Mouse (Mus musculus) MEL (cell line): ENCODE data around the gene Gstp1. TPM values are rescaled to one million over a fixed set of nuclear protein-coding genes. Genes with fewer than 3 reads are reported as not detected.
A peak's percentile ranks its signal among the peaks of the same experiment; 100 is the strongest.
"Not testable (repeated sequence)": the region's sequence is repeated elsewhere in the genome, so short reads cannot be mapped to it uniquely, and the experiment has no call there.

Source experiments
- DNase-seq: peaks from one replicate; pipeline ENCODE4 v3.0.0; 2011; ENCODE audit warnings: low read depth, low spot score
- H3K27ac ChIP-seq: 2 replicates; pipeline ENCODE4 v1.5.1; 2012; ENCODE audit warnings: low read depth, mild to moderate bottlenecking, control low read depth, low read length, moderate library complexity; ENCODE audit not compliant: control insufficient read depth
- H3K27me3 ChIP-seq, 2 experiments: fragments of 150-350 bp in 1 of 2; sonication (generic) in 1 of 2; 2 replicates each; pipeline ENCODE4 v1.6.1; 2012; ENCODE audit warnings: low read length in 2 of 2, mild to moderate bottlenecking in 2 of 2, improper control_type of control experiment in 1 of 2, moderate library complexity in 1 of 2; ENCODE audit not compliant: insufficient read depth in 2 of 2, control insufficient read depth in 1 of 2
- H3K36me3 ChIP-seq, 2 experiments: 2 replicates each; pipeline ENCODE4 v1.6.1; 2012 to 2014; ENCODE audit warnings: low read length in 2 of 2, improper control_type of control experiment in 1 of 2, inconsistent platforms in 1 of 2, mild to moderate bottlenecking in 1 of 2; ENCODE audit not compliant: insufficient read depth in 2 of 2, control insufficient read depth in 1 of 2
- H3K4me1 ChIP-seq, 2 experiments: fragments of 150-350 bp in 1 of 2; sonication (generic) in 1 of 2; 2 replicates each; pipeline ENCODE4 v1.6.1; 2012; ENCODE audit warnings: low read length in 2 of 2, improper control_type of control experiment in 1 of 2, mild to moderate bottlenecking in 1 of 2; ENCODE audit not compliant: insufficient read depth in 2 of 2, control insufficient read depth in 1 of 2
- H3K4me3 ChIP-seq, 2 experiments: fragments of 150-350 bp in 1 of 2; sonication (generic) in 1 of 2; 2 replicates each; pipeline ENCODE4 v1.5.1; 2012; ENCODE audit warnings: low read depth in 2 of 2, low read length in 2 of 2, mild to moderate bottlenecking in 2 of 2, moderate library complexity in 2 of 2, control low read depth in 1 of 2, improper control_type of control experiment in 1 of 2; ENCODE audit not compliant: control insufficient read depth in 1 of 2, insufficient read depth in 1 of 2
- H3K79me2 ChIP-seq: 2 replicates; pipeline ENCODE4 v1.6.1; 2012; ENCODE audit warnings: mild to moderate bottlenecking, low read length, moderate library complexity; ENCODE audit not compliant: control insufficient read depth, poor library complexity, insufficient read depth
- H3K9ac ChIP-seq: 2 replicates; pipeline ENCODE4 v1.6.1; 2012; ENCODE audit warnings: low read depth, mild to moderate bottlenecking, control low read depth, low read length, moderate library complexity; ENCODE audit not compliant: control insufficient read depth, poor library complexity, severe bottlenecking
- H3K9me3 ChIP-seq: fragments of 150-350 bp; sonication (generic); replicated peaks from 2 replicates; pipeline ENCODE4 v1.6.1; 2012; ENCODE audit warnings: mild to moderate bottlenecking, low read length, improper control_type of control experiment, moderate library complexity; ENCODE audit not compliant: insufficient read depth
- CHD1 ChIP-seq: IDR thresholded peaks from 2 replicates; pipeline ENCODE4 v1.6.1; 2012; ENCODE audit warnings: low read depth, mild to moderate bottlenecking, inconsistent platforms, low read length, improper control_type of control experiment
- CHD2 ChIP-seq: IDR thresholded peaks from 2 replicates; pipeline ENCODE4 v1.6.1; 2011; ENCODE audit warnings: low read length, improper control_type of control experiment
- CTCF ChIP-seq, 3 experiments: IDR thresholded peaks in 2 of 3; conservative IDR thresholded peaks in 1 of 3; 2 replicates each; pipeline ENCODE4 v1.5.1; 2011 to 2012; ENCODE audit warnings: low read length in 3 of 3, low read depth in 2 of 3, mild to moderate bottlenecking in 2 of 3, improper control_type of control experiment in 1 of 3, inconsistent platforms in 1 of 3, mixed read lengths in 1 of 3, moderate library complexity in 1 of 3; ENCODE audit not compliant: control insufficient read depth in 1 of 3, insufficient read depth in 1 of 3, poor library complexity in 1 of 3, severe bottlenecking in 1 of 3
- E2F4 ChIP-seq: IDR thresholded peaks from 2 replicates; pipeline ENCODE4 v1.6.1; 2011; ENCODE audit warnings: low read depth, low read length, improper control_type of control experiment, borderline replicate concordance
- ELF1 ChIP-seq: IDR thresholded peaks from 2 replicates; pipeline ENCODE4 v1.6.1; 2014; ENCODE audit warnings: low read depth, mild to moderate bottlenecking, inconsistent platforms, low read length, improper control_type of control experiment, moderate library complexity
- EP300 ChIP-seq, 2 experiments: IDR thresholded peaks; 2 replicates each; pipeline ENCODE4 v1.6.1; 2011; ENCODE audit warnings: improper control_type of control experiment in 2 of 2, low read length in 2 of 2, low read depth in 1 of 2, mild to moderate bottlenecking in 1 of 2
- GABPA ChIP-seq: IDR thresholded peaks from 2 replicates; pipeline ENCODE4 v1.6.1; 2012; ENCODE audit warnings: low read depth, mild to moderate bottlenecking, inconsistent platforms, low read length, improper control_type of control experiment, moderate library complexity
- HCFC1 ChIP-seq: IDR thresholded peaks from 2 replicates; pipeline ENCODE4 v1.6.1; 2012; ENCODE audit warnings: low read depth, mild to moderate bottlenecking, inconsistent platforms, low read length, improper control_type of control experiment, moderate library complexity
- KAT2A ChIP-seq: conservative IDR thresholded peaks from 2 replicates; pipeline ENCODE4 v1.6.1; 2012; ENCODE audit warnings: low read depth, low read length, improper control_type of control experiment, inconsistent platforms
- MAFK ChIP-seq: IDR thresholded peaks from 2 replicates; pipeline ENCODE4 v1.6.1; 2011; ENCODE audit warnings: low read depth, mild to moderate bottlenecking, low read length, improper control_type of control experiment, borderline replicate concordance
- MAX ChIP-seq: IDR thresholded peaks from 2 replicates; pipeline ENCODE4 v1.6.1; 2011; ENCODE audit warnings: low read length, improper control_type of control experiment
- MAZ ChIP-seq: IDR thresholded peaks from 2 replicates; pipeline ENCODE4 v1.6.1; 2012; ENCODE audit warnings: low read depth, mild to moderate bottlenecking, inconsistent platforms, low read length, improper control_type of control experiment
- MXI1 ChIP-seq: IDR thresholded peaks from 2 replicates; pipeline ENCODE4 v1.6.1; 2011; ENCODE audit warnings: mild to moderate bottlenecking, low read depth, low read length, improper control_type of control experiment
- MYB ChIP-seq: IDR thresholded peaks from 2 replicates; pipeline ENCODE4 v1.6.1; 2011; ENCODE audit warnings: mild to moderate bottlenecking, low read depth, low read length, improper control_type of control experiment
- MYC ChIP-seq: IDR thresholded peaks from 2 replicates; pipeline ENCODE4 v1.6.1; 2011; ENCODE audit warnings: low read depth, mild to moderate bottlenecking, low read length, improper control_type of control experiment, moderate library complexity
- POLR2A ChIP-seq, 2 experiments: IDR thresholded peaks; 2 replicates each; pipeline ENCODE4 v1.6.1; 2011 to 2012; ENCODE audit warnings: low read length in 2 of 2, mild to moderate bottlenecking in 2 of 2, control low read depth in 1 of 2, improper control_type of control experiment in 1 of 2, low read depth in 1 of 2, moderate library complexity in 1 of 2; ENCODE audit not compliant: control insufficient read depth in 1 of 2, insufficient read depth in 1 of 2, poor library complexity in 1 of 2
- POLR2AphosphoS2 ChIP-seq: IDR thresholded peaks from 2 replicates; pipeline ENCODE4 v1.6.1; 2011; ENCODE audit warnings: low read length, improper control_type of control experiment
- POLR2AphosphoS5 ChIP-seq: IDR thresholded peaks from 2 replicates; pipeline ENCODE4 v1.6.1; 2012; ENCODE audit warnings: low read depth, borderline replicate concordance, mild to moderate bottlenecking, inconsistent platforms, low read length, moderate library complexity, mixed read lengths
- RAD21 ChIP-seq: IDR thresholded peaks from 2 replicates; pipeline ENCODE4 v1.6.1; 2011; ENCODE audit warnings: mild to moderate bottlenecking, low read depth, low read length, improper control_type of control experiment
- RCOR1 ChIP-seq: IDR thresholded peaks from 2 replicates; pipeline ENCODE4 v1.6.1; 2012; ENCODE audit warnings: low read depth, mild to moderate bottlenecking, inconsistent platforms, low read length, improper control_type of control experiment
- SMC3 ChIP-seq: IDR thresholded peaks from 2 replicates; pipeline ENCODE4 v1.6.1; 2011; ENCODE audit warnings: low read depth, low read length, improper control_type of control experiment
- TAL1 ChIP-seq: IDR thresholded peaks from 2 replicates; pipeline ENCODE4 v1.6.1; 2012; ENCODE audit warnings: mild to moderate bottlenecking, inconsistent platforms, low read length, moderate library complexity, mixed read lengths
- TBP ChIP-seq: IDR thresholded peaks from 2 replicates; pipeline ENCODE4 v1.8.0; 2011; ENCODE audit warnings: low read depth, low read length, improper control_type of control experiment
- TCF12 ChIP-seq: IDR thresholded peaks from 2 replicates; pipeline ENCODE4 v1.6.1; 2014; ENCODE audit warnings: low read depth, mild to moderate bottlenecking, inconsistent platforms, low read length, improper control_type of control experiment, moderate library complexity
- UBTF ChIP-seq: IDR thresholded peaks from 2 replicates; pipeline ENCODE4 v1.6.1; 2012; ENCODE audit warnings: low read depth, mild to moderate bottlenecking, inconsistent platforms, low read length, improper control_type of control experiment, moderate library complexity, borderline replicate concordance; ENCODE audit not compliant: insufficient read depth
- USF1 ChIP-seq: IDR thresholded peaks from 2 replicates; pipeline ENCODE4 v1.6.1; 2014; ENCODE audit warnings: low read depth, mild to moderate bottlenecking, inconsistent platforms, low read length, improper control_type of control experiment, moderate library complexity
- USF2 ChIP-seq, 2 experiments: IDR thresholded peaks; 2 replicates each; pipeline ENCODE4 v1.6.1; 2011 to 2012; ENCODE audit warnings: improper control_type of control experiment in 2 of 2, low read length in 2 of 2, borderline replicate concordance in 1 of 2, inconsistent platforms in 1 of 2, low read depth in 1 of 2, mild to moderate bottlenecking in 1 of 2; ENCODE audit not compliant: insufficient read depth in 1 of 2
- ZC3H11A ChIP-seq: IDR thresholded peaks from 2 replicates; pipeline ENCODE4 v1.6.1; 2012; ENCODE audit warnings: low read depth, mild to moderate bottlenecking, inconsistent platforms, low read length, improper control_type of control experiment
- ZKSCAN1 ChIP-seq: IDR thresholded peaks from 2 replicates; pipeline ENCODE4 v1.6.1; 2012; ENCODE audit warnings: low read depth, mild to moderate bottlenecking, inconsistent platforms, low read length, improper control_type of control experiment, moderate library complexity
- ZMIZ1 ChIP-seq: IDR thresholded peaks from 2 replicates; pipeline ENCODE4 v1.6.1; 2012; ENCODE audit warnings: low read depth, mild to moderate bottlenecking, inconsistent platforms, low read length, improper control_type of control experiment, moderate library complexity
- ZNF384 ChIP-seq: IDR thresholded peaks from 2 replicates; pipeline ENCODE4 v1.6.1; 2012; ENCODE audit warnings: low read depth, mild to moderate bottlenecking, inconsistent platforms, low read length, improper control_type of control experiment
- polyA plus RNA-seq, 2 experiments: library from polyadenylated mRNA; stranded (reverse) in 1 of 2; unstranded in 1 of 2; fragments of >175 nt in 1 of 2; fragments of >200 nt in 1 of 2; gene quantifications; 2 replicates each; pipeline versions ENCODE4 v1.2.1 to v1.2.4; 2012; ENCODE audit warnings: low replicate concordance in 2 of 2, low read depth in 1 of 2; ENCODE audit not compliant: insufficient read length in 2 of 2, insufficient read depth in 1 of 2, missing spikeins in 1 of 2
- total RNA-seq: library from RNA; depleted of rRNA; stranded (reverse); fragments of 300-350 nt; gene quantifications from 2 replicates; pipeline ENCODE4 v1.2.3, GENCODE M21; 2012

The Gstp1 gene
- total and polyA plus RNA-seq, 3 experiments, result 251 to 369 TPM; not detected in 1

DNA sequence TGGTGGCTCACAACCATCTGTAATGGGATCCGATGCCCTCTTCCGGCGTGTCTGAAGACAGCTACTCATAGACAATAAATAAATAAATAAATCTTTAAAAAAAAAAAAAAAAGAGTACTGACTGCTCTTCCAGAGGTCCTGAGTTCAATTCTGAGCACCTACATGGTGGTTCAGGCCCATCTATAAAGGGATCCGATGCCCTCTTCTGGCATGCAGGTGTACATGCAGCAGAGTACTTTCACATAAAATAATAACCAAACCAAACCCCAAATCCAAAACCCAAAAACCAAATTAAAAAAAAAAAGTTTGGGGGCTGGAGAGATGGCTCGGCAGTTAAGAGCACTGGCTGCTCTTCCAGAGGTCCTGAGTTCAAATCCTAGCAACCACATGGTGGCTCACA, 11.3 kb upstream of the Gstp1 start:
- not testable (repeated sequence) for H3K79me2 ChIP-seq, H3K27ac ChIP-seq, DNase-seq, H3K9me3 ChIP-seq, H3K4me1 ChIP-seq, H3K4me3 ChIP-seq, H3K27me3 ChIP-seq, H3K36me3 ChIP-seq, H3K9ac ChIP-seq
- TF ChIP-seq RAD21 (peak; percentile 34), SMC3 (peak; percentile 37; the same call in 1 of the 2 replicates), CTCF (IDR thresholded peaks at IDR 0.05 in 2 of 3, conservative IDR thresholded peaks at IDR 0.05 in 1 of 3; ENCODE audit: control insufficient read depth in 1 of 3, insufficient read depth in 1 of 3, low read depth in 2 of 3, low read length in 3 of 3, poor library complexity in 1 of 3, severe bottlenecking in 1 of 3) (peak; percentile 18 to 37 (median 21); a peak in 3 of 6 replicates)

GRCm38 (mm10) chr19:4047859-4048258, 10.1 kb upstream of the Gstp1 start:
- Histone ChIP-seq H3K79me2 (no peaks in the 10 kb centered on the region), H3K9ac (no peak overlapping the region), H3K4me3 (no peak overlapping the region), H3K27ac (no peak overlapping the region), H3K4me1 (peaks cover 0 to 7% of the 10 kb centered on the region in 2 experiments; a peak in 2 of 4 replicates), H3K36me3 (peaks cover 0 to 3% of the 10 kb centered on the region in 2 experiments; a peak in 1 of 4 replicates), H3K27me3 (no peaks in the 10 kb centered on the region), H3K9me3 (no peaks in the 10 kb centered on the region)
- peak; percentile 87 for DNase-seq
- TF ChIP-seq KAT2A (no peak), RAD21 (peak; percentile 85), USF1 (no peak), ZKSCAN1 (no peak), CTCF (IDR thresholded peaks at IDR 0.05 in 2 of 3, conservative IDR thresholded peaks at IDR 0.05 in 1 of 3; ENCODE audit: control insufficient read depth in 1 of 3, insufficient read depth in 1 of 3, low read depth in 2 of 3, low read length in 3 of 3, poor library complexity in 1 of 3, severe bottlenecking in 1 of 3) (peak; percentile 57 to 91 (median 77)), UBTF (no peak), SMC3 (peak; percentile 91), ZNF384 (no peak), MAZ (no peak), GABPA (no peak), ELF1 (no peak), CHD2 (no peak), TCF12 (no peak), POLR2A (IDR thresholded peaks at IDR 0.05; ENCODE audit: control insufficient read depth in 1 of 2, insufficient read depth in 1 of 2, low read depth in 1 of 2, low read length in 2 of 2, poor library complexity in 1 of 2) (no peak), USF2 (IDR thresholded peaks at IDR 0.05; ENCODE audit: borderline replicate concordance in 1 of 2, insufficient read depth in 1 of 2, low read depth in 1 of 2, low read length in 2 of 2) (no peak), TAL1 (no peak), TBP (no peak), CHD1 (no peak), ZMIZ1 (no peak), HCFC1 (no peak), E2F4 (no peak), MAFK (no peak), ZC3H11A (peak; percentile 68), MYB (no peak), MYC (no peak), POLR2AphosphoS2 (no peak), MXI1 (no peak), POLR2AphosphoS5 (no peak), MAX (no peak), EP300 (IDR thresholded peaks at IDR 0.05; ENCODE audit: low read depth in 1 of 2, low read length in 2 of 2) (no peak), RCOR1 (no peak)
